Mouse (Mus musculus) embryo, embryonic 10 days (tissue): ENCODE measurements at regions not wholly inside any gene's neighbourhood (a gene's known extent, or its start where the extent isn't known, plus 50 kb on each side); places are given as distances from the start of the nearest gene placed in this dataset.
A peak's percentile ranks its signal among the peaks of the same experiment; 100 is the strongest.

Source experiments
- DNase-seq: peaks from one replicate; pipeline ENCODE4 v3.0.0-alpha.2; 2015; ENCODE audit warnings: low spot score

- DNase-seq = no peak
Measured at GRCm38 (mm10) chr16:76591956-76592768, 218.5 kb upstream of the Nrip1 start.

- DNase-seq = no peak
Measured at GRCm38 (mm10) chr16:76589791-76590190, 216.2 kb upstream of the Nrip1 start.

GRCm38 (mm10) chr16:76577206-76577605 lies 203.6 kb upstream of the Nrip1 start:
- DNase-seq = no peak

- no peak for DNase-seq
Measured at GRCm38 (mm10) chr16:76575281-76575680, 201.7 kb upstream of the Nrip1 start.

- peak; percentile 84 for DNase-seq
Measured at GRCm38 (mm10) chr16:76566220-76566619, 192.6 kb upstream of the Nrip1 start.

GRCm38 (mm10) chr16:76554846-76555245 lies 181.2 kb upstream of the Nrip1 start:
- no peak for DNase-seq

GRCm38 (mm10) chr16:76549628-76550027 lies 176.0 kb upstream of the Nrip1 start:
- DNase-seq = no peak

- DNase-seq = no peak
Measured at GRCm38 (mm10) chr16:76547087-76547486, 173.5 kb upstream of the Nrip1 start.

- no peak for DNase-seq
Measured at GRCm38 (mm10) chr16:76546632-76547031, 173.0 kb upstream of the Nrip1 start.

GRCm38 (mm10) chr16:76545942-76546341 lies 172.3 kb upstream of the Nrip1 start:
- DNase-seq = no peak

GRCm38 (mm10) chr16:76544972-76545371 lies 171.3 kb upstream of the Nrip1 start:
- no peak for DNase-seq

GRCm38 (mm10) chr16:76540964-76541363 lies 167.3 kb upstream of the Nrip1 start:
- no peak for DNase-seq

- peak; percentile 27 for DNase-seq
Measured at GRCm38 (mm10) chr16:76540328-76540923, 166.8 kb upstream of the Nrip1 start.

GRCm38 (mm10) chr16:76539669-76540068 lies 166.0 kb upstream of the Nrip1 start:
- DNase-seq = peak; percentile 92

- no peak for DNase-seq
Measured at GRCm38 (mm10) chr16:76537871-76538270, 164.2 kb upstream of the Nrip1 start.

- DNase-seq = no peak
Measured at GRCm38 (mm10) chr16:76532928-76533217, 159.2 kb upstream of the Nrip1 start.

- peak; percentile 67 for DNase-seq
Measured at GRCm38 (mm10) chr16:76532142-76532927, 158.7 kb upstream of the Nrip1 start.

GRCm38 (mm10) chr16:76530886-76531285 lies 157.3 kb upstream of the Nrip1 start:
- DNase-seq = no peak

- no peak for DNase-seq
Measured at GRCm38 (mm10) chr16:76529613-76530012, 156.0 kb upstream of the Nrip1 start.

- no peak for DNase-seq
Measured at GRCm38 (mm10) chr16:76527106-76527949, 153.7 kb upstream of the Nrip1 start.

GRCm38 (mm10) chr16:76525563-76525962 lies 151.9 kb upstream of the Nrip1 start:
- DNase-seq = no peak

- no peak for DNase-seq
Measured at GRCm38 (mm10) chr16:76524921-76525320, 151.3 kb upstream of the Nrip1 start.
